Mouse (Mus musculus) granulocyte monocyte progenitor cell, adult 5-6 weeks (primary cell): Measurements from ENCODE around the gene Ror2. TPM values are rescaled to one million over a fixed set of nuclear protein-coding genes. Genes with fewer than 3 reads are reported as not detected.

Experiments
- ATAC-seq: replicated peaks from 2 replicates; pipeline ENCODE4 v1.8.0; 2016; ENCODE audit warnings: mild to moderate bottlenecking, moderate TSS enrichment, inconsistent platforms; ENCODE audit not compliant: poor library complexity, severe bottlenecking
- total RNA-seq, 2 experiments: library from RNA; stranded (forward) in 1 of 2; stranded (reverse) in 1 of 2; fragments of 200-712, 200-1000 nt in 1 of 2; fragments of >200 nt in 1 of 2; fragmentation: Nextera tagmentation in 1 of 2; gene quantifications; 2 replicates each; pipeline ENCODE4 v1.2.3; 2014 to 2017

The Ror2 gene
- total RNA-seq, 2 experiments from 2014 or later = not detected

- no peak for ATAC-seq
Observed at GRCm38 (mm10) chr13:53086552-53087282, 199.2 kb downstream of the Ror2 start.

GRCm38 (mm10) chr13:53081846-53082245 is 204.1 kb downstream of the Ror2 start:
- no peak for ATAC-seq

- no peak for ATAC-seq
Observed at GRCm38 (mm10) chr13:53077732-53078345, 208.1 kb downstream of the Ror2 start.

- ATAC-seq = no peak
Observed at GRCm38 (mm10) chr13:53075006-53075405, 210.9 kb downstream of the Ror2 start.

- no peak for ATAC-seq
Observed at GRCm38 (mm10) chr13:53069076-53069690, 216.7 kb downstream of the Ror2 start.

- no peak for ATAC-seq
Observed at GRCm38 (mm10) chr13:53068461-53068860, 217.5 kb downstream of the Ror2 start.

GRCm38 (mm10) chr13:53067949-53068348 is 218.0 kb downstream of the Ror2 start:
- no peak for ATAC-seq

GRCm38 (mm10) chr13:53065122-53065521 is 220.8 kb downstream of the Ror2 start:
- ATAC-seq = no peak

GRCm38 (mm10) chr13:53064681-53065080 is 221.2 kb downstream of the Ror2 start:
- no peak for ATAC-seq

Other genes with a start within 250 kb of the Ror2 start
- 18.2 and 21.9 TPM in 2 replicates for gene Sptlc1, start 91.3 kb upstream of the Ror2 start, total RNA-seq (2014; fragmentation: Nextera tagmentation)
- gene Sptlc1, start 91.3 kb upstream of the Ror2 start, total RNA-seq (2017) = 38.6 and 41.3 TPM in 2 replicates
- gene Msx2, start 186.9 kb upstream of the Ror2 start, total RNA-seq (2014; fragmentation: Nextera tagmentation) = not detected in 2 replicates
- gene Msx2, start 186.9 kb upstream of the Ror2 start, total RNA-seq (2017) = not detected in 2 replicates